Mouse (Mus musculus) heart, embryonic 10.5 days (tissue): ENCODE data around the gene Fcgrt. TPM values are rescaled to one million over a fixed set of nuclear protein-coding genes. Genes with fewer than 3 reads are reported as not detected.
"Not testable (repeated sequence)": the region's sequence is repeated elsewhere in the genome, so short reads cannot be mapped to it uniquely, and the experiment has no call there.

Source experiments
- DNase-seq: peaks from one replicate; pipeline ENCODE4 v3.0.0-alpha.2; 2017; ENCODE audit warnings: low spot score
- H3K27ac ChIP-seq: fragments of 300-500 bp; sonication (generic); 2 replicates; pipeline ENCODE4 v1.5.1; 2016; ENCODE audit warnings: mild to moderate bottlenecking
- H3K27me3 ChIP-seq: fragments of 300-500 bp; sonication (generic); 2 replicates; pipeline ENCODE4 v1.6.1; 2016; ENCODE audit warnings: mild to moderate bottlenecking; ENCODE audit not compliant: poor library complexity, insufficient read depth, severe bottlenecking
- H3K36me3 ChIP-seq: fragments of 300-500 bp; sonication (generic); 2 replicates; pipeline ENCODE4 v1.6.1; 2016; ENCODE audit warnings: mild to moderate bottlenecking, moderate library complexity
- H3K4me1 ChIP-seq: fragments of 300-500 bp; sonication (generic); 2 replicates; pipeline ENCODE4 v1.6.1; 2016; ENCODE audit warnings: mild to moderate bottlenecking
- H3K4me3 ChIP-seq: fragments of 300-500 bp; sonication (generic); 2 replicates; pipeline ENCODE4 v1.5.1; 2016; ENCODE audit warnings: mild to moderate bottlenecking, moderate library complexity
- H3K9me3 ChIP-seq: fragments of 300-500 bp; sonication (generic); 2 replicates; pipeline ENCODE4 v1.6.1; 2016; ENCODE audit warnings: mild to moderate bottlenecking, moderate library complexity
- WGBS: fragments of 180-500 bp; shearing (Covaris S2); methylation state at CpG from one replicate; pipeline ENCODE4 v1.1.7; 2016; 5-methylcytosine and 5-hydroxymethylcytosine counted together
- polyA plus RNA-seq: library from polyadenylated mRNA; unstranded; fragments of >200 nt; fragmentation: Nextera tagmentation; extraction: Ambion mirVana; gene quantifications from 2 replicates; pipeline ENCODE4 v1.2.1, GENCODE M21; 2016

Fcgrt gene
- polyA plus RNA-seq, 1 experiment from 2014 or later = 10.2 TPM

- H3K27ac ChIP-seq = no peak overlapping the region
Observed at GRCm38 (mm10) chr7:45098541-45099240, 5.0 kb downstream of the Fcgrt start.

GRCm38 (mm10) chr7:45097479-45097878, 6.2 kb downstream of the Fcgrt start:
- Histone ChIP-seq H3K27ac (no peak overlapping the region), H3K36me3 (no peaks in the 10 kb centered on the region), H3K4me3 (no peak overlapping the region), H3K9me3 (no peaks in the 10 kb centered on the region), H3K27me3 (no peaks in the 10 kb centered on the region), H3K4me1 (peaks cover 19% of the 10 kb centered on the region)
- no peak for DNase-seq
- WGBS = 50% methylated on average over 6 of the region's 6 CpGs

More at GRCm38 (mm10) chr7:45098541-45099240, 5.0 kb downstream of the Fcgrt start:
- Histone ChIP-seq H3K4me1 (peaks cover 21% of the 10 kb centered on the region), H3K9me3 (no peaks in the 10 kb centered on the region), H3K4me3 (no peak overlapping the region), H3K36me3 (no peaks in the 10 kb centered on the region), H3K27me3 (no peaks in the 10 kb centered on the region)
- no peak for DNase-seq
- WGBS = 81% methylated on average over 8 of the region's 8 CpGs

- H3K9me3 ChIP-seq, H3K27ac ChIP-seq, H3K27me3 ChIP-seq, H3K36me3 ChIP-seq, DNase-seq, H3K4me3 ChIP-seq: not testable (repeated sequence)
- H3K4me1 ChIP-seq = peaks cover 27% of the 10 kb centered on the region
- WGBS = 91% methylated on average over 14 of the region's 14 CpGs
Observed at GRCm38 (mm10) chr7:45095965-45096364, 7.7 kb downstream of the Fcgrt start.

GRCm38 (mm10) chr7:45095367-45095766, 8.3 kb downstream of the Fcgrt start:
- H3K36me3 ChIP-seq = 0 out of 2 replicates have a peak, but pooled peaks cover under 1% of the 10 kb centered on the region
- WGBS = 73% methylated on average over 6 of the region's 6 CpGs
- H3K4me1 ChIP-seq = peaks cover 33% of the 10 kb centered on the region
- no peak overlapping the region for H3K4me3 ChIP-seq
- H3K27ac ChIP-seq = no peak overlapping the region
- no peaks in the 10 kb centered on the region for H3K9me3 ChIP-seq
- no peak for DNase-seq
- no peaks in the 10 kb centered on the region for H3K27me3 ChIP-seq

- no peak for DNase-seq
- no peak overlapping the region for H3K27ac ChIP-seq
- no peaks in the 10 kb centered on the region for H3K27me3 ChIP-seq
- peaks cover 36% of the 10 kb centered on the region for H3K4me1 ChIP-seq
- no peak overlapping the region for H3K4me3 ChIP-seq
- H3K36me3 ChIP-seq = 0 out of 2 replicates have a peak, but pooled peaks cover 5% of the 10 kb centered on the region
- no peaks in the 10 kb centered on the region for H3K9me3 ChIP-seq
- WGBS = 61% methylated on average over 7 of the region's 7 CpGs
Observed at GRCm38 (mm10) chr7:45094121-45094520, 9.5 kb downstream of the Fcgrt start.

GRCm38 (mm10) chr7:45093516-45093905, 10.1 kb downstream of the Fcgrt start:
- peak; percentile 80 for DNase-seq
- Histone ChIP-seq H3K27ac (peak overlapping the region; percentile 74), H3K4me1 (peaks cover 36% of the 10 kb centered on the region), H3K27me3 (no peaks in the 10 kb centered on the region), H3K4me3 (no peak overlapping the region), H3K36me3 (peaks cover 9% of the 10 kb centered on the region), H3K9me3 (no peaks in the 10 kb centered on the region)
- WGBS = 32% methylated on average over 18 of the region's 18 CpGs

GRCm38 (mm10) chr7:45092828-45093515, 10.7 kb downstream of the Fcgrt start:
- Histone ChIP-seq H3K36me3 (peaks cover 15% of the 10 kb centered on the region), H3K27ac (peak overlapping the region; percentile 74), H3K4me1 (peaks cover 36% of the 10 kb centered on the region), H3K4me3 (no peak overlapping the region), H3K9me3 (no peaks in the 10 kb centered on the region), H3K27me3 (no peaks in the 10 kb centered on the region)
- peak; percentile 78 for DNase-seq
- WGBS = 59% methylated on average over 12 of the region's 12 CpGs

GRCm38 (mm10) chr7:45092048-45092447, 11.6 kb downstream of the Fcgrt start, which contains the start of gene Rcn3:
Gene Rcn3 (minus strand): TSS chr7:45092221.
- Histone ChIP-seq H3K36me3 (peaks cover 24% of the 10 kb centered on the region), H3K27me3 (no peaks in the 10 kb centered on the region), H3K4me1 (peaks cover 36% of the 10 kb centered on the region), H3K9me3 (no peaks in the 10 kb centered on the region), H3K27ac (peak within 1 kb of the TSS; percentile 94), H3K4me3 (peak within 1 kb of the TSS; percentile 72)
- DNase-seq = peak; percentile 99
- WGBS = under 1% methylated on average over 16 of the region's 16 CpGs

- H3K36me3 ChIP-seq = peaks cover 31% of the 10 kb centered on the region
- peak overlapping the region; percentile 94 for H3K27ac ChIP-seq
- H3K9me3 ChIP-seq = 0 out of 2 replicates have a peak, but pooled peaks cover 2% of the 10 kb centered on the region
- peak; percentile 83 for DNase-seq
- no peaks in the 10 kb centered on the region for H3K27me3 ChIP-seq
- peaks cover 36% of the 10 kb centered on the region for H3K4me1 ChIP-seq
- peak overlapping the region; percentile 72 for H3K4me3 ChIP-seq
- WGBS = 10% methylated on average over 35 of the region's 35 CpGs
Observed at GRCm38 (mm10) chr7:45091001-45091990, 12.4 kb downstream of the Fcgrt start.

- Histone ChIP-seq H3K36me3 (peaks cover 40% of the 10 kb centered on the region), H3K4me1 (peaks cover 35% of the 10 kb centered on the region), H3K9me3 (0 out of 2 replicates have a peak, but pooled peaks cover 2% of the 10 kb centered on the region), H3K27me3 (no peaks in the 10 kb centered on the region), H3K4me3 (peak overlapping the region; percentile 72), H3K27ac (peak overlapping the region; percentile 94)
- 81% methylated on average over 13 of the region's 13 CpGs for WGBS
- DNase-seq = no peak
Observed at GRCm38 (mm10) chr7:45090251-45090977, 13.2 kb downstream of the Fcgrt start.

- Histone ChIP-seq H3K36me3 (peaks cover 57% of the 10 kb centered on the region), H3K9me3 (0 out of 2 replicates have a peak, but pooled peaks cover 2% of the 10 kb centered on the region)
Observed at GRCm38 (mm10) chr7:45088597-45088996, 15.1 kb downstream of the Fcgrt start.

GRCm38 (mm10) chr7:45086084-45086483, 17.6 kb downstream of the Fcgrt start:
- 0 out of 2 replicates have a peak, but pooled peaks cover 2% of the 10 kb centered on the region for H3K9me3 ChIP-seq
- peak; percentile 75 for DNase-seq
- H3K27ac ChIP-seq = no peak overlapping the region
- peaks cover 76% of the 10 kb centered on the region for H3K36me3 ChIP-seq
- 79% methylated on average over 4 of the region's 4 CpGs for WGBS
- H3K4me3 ChIP-seq = no peak overlapping the region
- H3K4me1 ChIP-seq = peaks cover 20% of the 10 kb centered on the region
- H3K27me3 ChIP-seq = no peaks in the 10 kb centered on the region

More at GRCm38 (mm10) chr7:45088597-45088996, 15.1 kb downstream of the Fcgrt start:
- DNase-seq = no peak
- 86% methylated on average over 17 of the region's 17 CpGs for WGBS
- Histone ChIP-seq H3K4me1 (peaks cover 24% of the 10 kb centered on the region), H3K27ac (no peak overlapping the region), H3K4me3 (no peak overlapping the region), H3K27me3 (no peaks in the 10 kb centered on the region)
